Mouse (Mus musculus) kidney, embryonic 15.5 days (tissue): ENCODE measurements around the gene Cubn. TPM values are rescaled to one million over a fixed set of nuclear protein-coding genes. Genes with fewer than 3 reads are reported as not detected.
A peak's percentile ranks its signal among the peaks of the same experiment; 100 is the strongest.

Source experiments
- ATAC-seq: fragments of 200-750 bp; cut with Nextera tagmentation; replicated peaks from 2 replicates; pipeline ENCODE4 v1.8.0; 2017; ENCODE audit warnings: moderate TSS enrichment; ENCODE audit not compliant: low FRiP score
- H3K27ac ChIP-seq: fragments of 300-500 bp; sonication (generic); 2 replicates; pipeline ENCODE4 v1.5.1; 2015; ENCODE audit warnings: mild to moderate bottlenecking, inconsistent platforms
- H3K27me3 ChIP-seq: fragments of 300-500 bp; sonication (generic); 2 replicates; pipeline ENCODE4 v1.6.1; 2015; ENCODE audit warnings: inconsistent platforms
- H3K36me3 ChIP-seq: fragments of 300-500 bp; sonication (generic); 2 replicates; pipeline ENCODE4 v1.6.1; 2015; ENCODE audit warnings: inconsistent platforms
- H3K4me1 ChIP-seq: fragments of 300-500 bp; sonication (generic); 2 replicates; pipeline ENCODE4 v1.6.1; 2015; ENCODE audit warnings: inconsistent platforms
- H3K4me2 ChIP-seq: fragments of 300-500 bp; sonication (generic); 2 replicates; pipeline ENCODE4 v1.6.1; 2015; ENCODE audit warnings: moderate library complexity, mild to moderate bottlenecking, inconsistent platforms
- H3K4me3 ChIP-seq: fragments of 300-500 bp; sonication (generic); replicated peaks from 2 replicates; pipeline ENCODE4 v1.5.1; 2015; ENCODE audit warnings: mild to moderate bottlenecking, inconsistent platforms
- H3K9ac ChIP-seq: fragments of 300-500 bp; sonication (generic); 2 replicates; pipeline ENCODE4 v1.6.1; 2015; ENCODE audit warnings: mild to moderate bottlenecking, inconsistent platforms
- H3K9me3 ChIP-seq: fragments of 300-500 bp; sonication (generic); replicated peaks from 2 replicates; pipeline ENCODE4 v1.6.1; 2016; ENCODE audit warnings: inconsistent platforms
- WGBS: fragments of 180-500 bp; shearing (Covaris S2); methylation state at CpG from one replicate; pipeline ENCODE4 v1.1.7; 2015; ENCODE audit warnings: mixed read lengths; 5-methylcytosine and 5-hydroxymethylcytosine counted together
- polyA plus RNA-seq: library from polyadenylated mRNA; unstranded; fragments of >200 nt; fragmentation: Nextera tagmentation; extraction: Ambion mirVana; gene quantifications from 2 replicates; pipeline ENCODE4 v1.2.1, GENCODE M21; 2015

Cubn gene
- polyA plus RNA-seq, 1 experiment from 2014 or later: 5.1 TPM

- Histone ChIP-seq H3K9ac (no peak overlapping the region), H3K36me3 (no peaks in the 10 kb centered on the region), H3K9me3 (no peaks in the 10 kb centered on the region), H3K27me3 (no peaks in the 10 kb centered on the region), H3K4me1 (peaks cover 24% of the 10 kb centered on the region), H3K4me2 (peak overlapping the region; percentile 35; the same call in 1 of the 2 replicates), H3K27ac (peak overlapping the region; percentile 94), H3K4me3 (no peak overlapping the region)
- peak; percentile 97 for ATAC-seq
- WGBS: 4% methylated on average over 5 of the region's 5 CpGs
Observed at GRCm38 (mm10) chr2:13372256-13372824, 119.3 kb downstream of the Cubn start.

GRCm38 (mm10) chr2:13371797-13372170, 119.8 kb downstream of the Cubn start:
- Histone ChIP-seq H3K9ac (no peak overlapping the region), H3K4me2 (peak overlapping the region; percentile 35; the same call in 1 of the 2 replicates), H3K27me3 (no peaks in the 10 kb centered on the region), H3K9me3 (no peaks in the 10 kb centered on the region), H3K27ac (peak overlapping the region; percentile 94), H3K4me3 (no peak overlapping the region), H3K36me3 (no peaks in the 10 kb centered on the region), H3K4me1 (peaks cover 24% of the 10 kb centered on the region)
- 7% methylated on average over 4 of the region's 4 CpGs for WGBS
- peak; percentile 69 for ATAC-seq

DNA sequence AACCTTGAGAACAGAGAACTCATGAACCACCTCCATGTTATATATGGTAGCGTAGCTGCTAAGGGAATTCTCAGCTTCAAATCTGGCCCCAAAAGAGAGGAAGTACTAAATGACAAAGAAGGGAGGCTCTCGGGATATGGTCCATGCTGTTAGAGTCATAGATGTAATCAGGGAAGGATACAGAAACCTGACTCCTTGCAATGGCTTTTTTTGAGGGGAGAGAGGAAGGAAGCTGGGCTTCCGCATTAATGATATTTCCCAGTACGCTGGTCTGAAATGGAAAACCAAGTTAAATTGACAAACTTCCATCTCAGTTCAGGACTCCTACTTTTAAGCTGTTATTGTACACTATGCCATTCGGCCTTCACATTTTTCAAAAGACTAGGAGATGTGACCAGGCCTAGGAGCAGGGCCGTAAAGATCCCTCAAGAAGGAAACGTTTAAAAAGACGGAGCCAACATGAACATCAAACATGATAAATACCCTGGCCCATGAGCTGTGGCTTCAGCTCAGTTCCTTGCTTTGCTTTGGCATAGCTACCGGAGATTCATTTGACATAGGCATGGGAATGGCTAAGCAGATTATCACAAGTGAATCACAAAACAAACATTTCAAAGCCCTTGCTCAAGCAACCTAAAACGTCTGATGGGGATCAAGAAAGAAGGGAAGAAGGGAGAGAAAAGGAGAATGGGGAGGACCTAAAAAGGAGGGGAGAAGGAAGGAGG, 120.4 kb downstream of the Cubn start:
- Histone ChIP-seq H3K4me2 (no peak overlapping the region), H3K36me3 (no peaks in the 10 kb centered on the region), H3K27me3 (no peaks in the 10 kb centered on the region), H3K9me3 (no peaks in the 10 kb centered on the region), H3K4me3 (no peak overlapping the region), H3K9ac (no peak overlapping the region), H3K27ac (peak overlapping the region; percentile 94), H3K4me1 (peaks cover 24% of the 10 kb centered on the region)
- ATAC-seq: no peak
- 42% methylated on average over 10 of the region's 10 CpGs for whole genome bisulfite sequencing

DNA sequence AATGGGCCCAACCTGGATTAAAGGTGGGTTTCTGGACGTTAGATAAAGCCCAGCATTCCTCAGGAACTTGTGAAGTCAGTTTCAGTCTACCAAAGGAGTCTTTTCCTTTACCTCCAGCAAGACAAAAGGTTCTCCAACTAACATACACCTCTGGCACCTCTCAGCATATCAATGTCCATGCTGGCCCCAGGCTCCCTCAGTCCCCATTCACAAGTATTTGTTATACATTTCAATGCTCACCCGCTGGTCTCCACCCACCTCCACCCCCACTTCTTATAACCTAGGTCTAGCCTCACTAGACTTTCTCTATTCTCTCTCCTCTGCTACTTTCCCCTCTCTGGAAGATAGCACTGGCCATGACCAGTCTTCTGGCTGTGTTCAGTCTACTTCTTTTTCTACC, 121.1 kb downstream of the Cubn start:
- Histone ChIP-seq H3K4me2 (no peak overlapping the region), H3K9ac (no peak overlapping the region), H3K36me3 (no peaks in the 10 kb centered on the region), H3K9me3 (no peaks in the 10 kb centered on the region), H3K4me3 (no peak overlapping the region), H3K4me1 (peaks cover 24% of the 10 kb centered on the region), H3K27me3 (no peaks in the 10 kb centered on the region), H3K27ac (no peak overlapping the region)
- WGBS: 58% methylated on average over 2 of the region's 2 CpGs
- no peak for ATAC-seq

DNA sequence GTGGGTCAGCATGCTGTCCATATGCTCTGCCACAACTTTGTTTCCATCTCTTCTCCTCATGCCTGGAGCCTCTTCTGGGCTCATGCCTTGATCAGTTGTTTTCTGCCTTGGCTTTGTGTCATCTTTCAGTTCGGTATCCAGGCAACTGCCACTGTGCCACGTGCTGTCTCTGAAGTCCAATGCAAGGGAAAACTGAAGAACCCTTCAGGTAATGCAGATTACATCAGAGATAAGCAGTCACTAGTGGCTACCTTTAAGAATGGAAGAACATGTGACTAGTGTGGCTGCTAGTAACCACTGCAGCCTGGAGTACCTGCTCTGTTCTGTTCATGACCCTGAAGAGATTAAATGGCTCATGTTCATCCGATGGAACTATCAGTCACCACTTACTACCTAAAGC, 123.1 kb downstream of the Cubn start:
- H3K27me3 ChIP-seq: no peaks in the 10 kb centered on the region
- H3K4me3 ChIP-seq: no peak overlapping the region
- no peaks in the 10 kb centered on the region for H3K36me3 ChIP-seq
- H3K4me2 ChIP-seq: no peak overlapping the region
- 79% methylated on average over 3 of the region's 3 CpGs for WGBS
- ATAC-seq: no peak
- H3K9ac ChIP-seq: no peak overlapping the region
- peaks cover 24% of the 10 kb centered on the region for H3K4me1 ChIP-seq
- H3K9me3 ChIP-seq: no peaks in the 10 kb centered on the region
- no peak overlapping the region for H3K27ac ChIP-seq

GRCm38 (mm10) chr2:13357885-13358552, 133.6 kb downstream of the Cubn start:
- Histone ChIP-seq H3K4me3 (no peak overlapping the region), H3K27me3 (no peaks in the 10 kb centered on the region), H3K27ac (no peak overlapping the region), H3K4me2 (no peak overlapping the region), H3K4me1 (peaks cover 9% of the 10 kb centered on the region; the same call in 1 of the 2 replicates), H3K9ac (no peak overlapping the region), H3K9me3 (no peaks in the 10 kb centered on the region), H3K36me3 (no peaks in the 10 kb centered on the region)
- 60% methylated on average over 7 of the region's 7 CpGs for WGBS
- no peak for ATAC-seq

DNA sequence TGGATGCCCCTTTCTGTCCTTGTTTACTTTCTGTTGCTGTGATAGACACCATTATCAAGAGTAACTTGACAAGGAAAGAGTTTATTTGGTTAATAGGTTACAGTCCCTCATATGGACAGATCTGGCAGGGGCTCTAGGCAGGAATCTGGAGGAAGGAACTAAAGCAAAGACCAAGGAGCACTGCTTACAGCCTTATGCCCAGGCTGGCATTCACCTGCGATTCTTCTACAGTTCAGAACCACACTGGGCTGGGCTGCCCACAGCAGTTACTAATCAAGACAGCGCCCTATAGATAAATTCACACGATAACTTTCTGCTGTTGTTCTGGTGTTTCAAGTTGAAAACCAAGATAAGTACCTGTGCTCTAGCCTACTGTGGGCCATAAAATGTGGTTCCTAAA, 138.8 kb downstream of the Cubn start:
- no peaks in the 10 kb centered on the region for H3K4me1 ChIP-seq
- ATAC-seq: no peak
- H3K27me3 ChIP-seq: no peaks in the 10 kb centered on the region
- no peak overlapping the region for H3K4me2 ChIP-seq
- H3K4me3 ChIP-seq: no peak overlapping the region
- WGBS: 92% methylated on average over 3 of the region's 3 CpGs
- no peaks in the 10 kb centered on the region for H3K9me3 ChIP-seq
- H3K36me3 ChIP-seq: no peaks in the 10 kb centered on the region
- H3K27ac ChIP-seq: no peak overlapping the region
- H3K9ac ChIP-seq: no peak overlapping the region

DNA sequence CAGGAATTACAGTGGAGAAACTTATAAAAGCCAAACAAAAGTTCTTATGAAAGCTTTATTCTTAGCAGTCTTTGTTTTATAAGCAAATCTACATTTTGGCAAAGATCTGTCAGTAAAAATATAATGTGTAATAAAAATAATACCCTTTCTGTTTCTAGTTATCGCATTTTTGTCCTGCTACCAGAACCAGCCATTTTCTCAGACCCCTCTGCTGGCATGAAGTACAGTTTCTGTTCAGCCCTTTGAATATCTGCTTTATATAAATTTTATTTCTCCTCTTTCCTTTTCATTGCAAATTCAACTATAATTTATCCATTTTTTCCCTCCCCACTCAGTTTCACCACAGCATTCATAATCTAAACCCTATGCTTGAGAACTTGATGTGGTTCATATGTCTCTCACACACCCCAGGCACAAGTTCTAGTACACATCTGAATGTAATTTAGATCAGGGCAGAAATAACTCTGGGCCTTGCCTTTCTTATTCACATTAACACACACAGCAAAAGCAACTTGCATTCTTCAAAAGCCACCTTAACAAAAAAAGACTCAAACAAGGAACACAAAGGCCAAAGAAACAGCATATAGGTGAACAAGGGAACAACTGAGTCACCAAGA, 139.4 kb downstream of the Cubn start:
- Histone ChIP-seq H3K4me3 (no peak overlapping the region), H3K4me1 (no peaks in the 10 kb centered on the region), H3K9me3 (no peaks in the 10 kb centered on the region), H3K4me2 (no peak overlapping the region), H3K27me3 (no peaks in the 10 kb centered on the region), H3K9ac (no peak overlapping the region), H3K36me3 (no peaks in the 10 kb centered on the region), H3K27ac (no peak overlapping the region)
- no peak for ATAC-seq
- WGBS: 91% methylated on average over 1 of the region's 1 CpGs

GRCm38 (mm10) chr2:13342325-13342926, 149.2 kb downstream of the Cubn start:
- Histone ChIP-seq H3K4me1 (0 out of 2 replicates have a peak, but pooled peaks cover 8% of the 10 kb centered on the region), H3K27ac (peak overlapping the region; percentile 25), H3K9me3 (no peaks in the 10 kb centered on the region), H3K27me3 (no peaks in the 10 kb centered on the region), H3K9ac (no peak overlapping the region), H3K4me3 (no peak overlapping the region), H3K4me2 (no peak overlapping the region), H3K36me3 (no peaks in the 10 kb centered on the region)
- WGBS: 31% methylated on average over 7 of the region's 7 CpGs
- ATAC-seq: peak; percentile 70

DNA sequence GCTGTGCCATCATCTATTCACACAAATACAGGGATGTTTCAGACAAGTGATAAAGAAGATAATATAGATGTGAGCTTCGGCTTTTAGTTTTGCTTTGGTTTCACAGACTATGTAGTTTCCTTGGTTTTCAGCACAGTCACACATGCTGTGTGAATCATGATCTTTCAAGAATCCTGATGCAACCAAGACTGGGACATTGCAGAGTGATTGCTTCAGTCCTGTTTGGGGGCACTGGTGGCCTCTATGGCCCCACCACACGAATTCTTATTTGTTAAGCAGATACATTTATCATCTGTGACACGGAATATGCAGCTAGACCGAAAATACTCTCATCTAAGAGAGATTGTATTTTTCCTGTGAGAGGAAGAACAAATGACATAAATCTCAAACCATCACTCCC, 156.2 kb downstream of the Cubn start:
- Histone ChIP-seq H3K36me3 (no peaks in the 10 kb centered on the region), H3K4me1 (no peaks in the 10 kb centered on the region), H3K4me2 (no peak overlapping the region), H3K9me3 (no peaks in the 10 kb centered on the region), H3K9ac (no peak overlapping the region), H3K27ac (no peak overlapping the region), H3K27me3 (no peaks in the 10 kb centered on the region), H3K4me3 (no peak overlapping the region)
- ATAC-seq: no peak
- WGBS: 53% methylated on average over 4 of the region's 4 CpGs

- no peak for ATAC-seq
- no peaks in the 10 kb centered on the region for H3K4me1 ChIP-seq
- WGBS: 56% methylated on average over 4 of the region's 4 CpGs
Observed at GRCm38 (mm10) chr2:13329754-13330417, 161.7 kb downstream of the Cubn start.

More at GRCm38 (mm10) chr2:13329754-13330417, 161.7 kb downstream of the Cubn start:
- Histone ChIP-seq H3K9ac (no peak overlapping the region), H3K4me2 (no peak overlapping the region), H3K36me3 (no peaks in the 10 kb centered on the region), H3K9me3 (no peaks in the 10 kb centered on the region), H3K27me3 (no peaks in the 10 kb centered on the region), H3K4me3 (no peak overlapping the region), H3K27ac (peak overlapping the region; percentile 48; the same call in 1 of the 2 replicates)
